ENCODE assay signal across 9 mouse cellular contexts in the genomic region with DNA sequence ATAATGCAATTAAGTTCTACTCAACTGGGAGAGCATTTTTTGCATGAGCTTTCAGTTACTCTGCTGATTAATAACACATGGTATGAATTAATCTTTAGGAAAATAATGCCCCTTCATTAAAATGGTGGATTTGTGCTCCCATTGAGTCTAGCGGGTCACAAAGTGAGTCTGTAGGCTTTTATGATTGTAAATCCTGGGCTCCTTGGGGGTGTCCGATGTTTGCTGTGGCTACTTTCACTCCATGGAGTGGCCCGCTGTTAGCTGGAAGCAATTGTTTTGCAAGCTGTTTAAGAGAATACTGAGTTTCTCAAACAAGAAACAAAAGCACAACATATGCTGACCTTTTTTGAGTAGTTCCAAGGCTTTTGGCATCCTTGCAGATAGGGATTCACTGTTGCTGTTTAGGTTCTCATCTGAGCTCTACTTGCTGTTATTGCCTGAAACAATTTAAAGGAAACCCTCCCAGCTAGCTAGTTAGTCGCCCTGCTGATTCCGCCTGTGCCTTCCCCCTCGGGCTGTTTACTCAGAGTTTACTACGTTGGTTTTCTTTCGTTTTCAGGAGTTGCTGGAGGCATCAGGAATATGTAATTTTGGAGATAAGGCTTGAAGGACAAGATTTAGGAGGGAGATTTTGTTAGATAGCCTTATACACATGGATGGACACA. TPM values are rescaled to one million over a fixed set of nuclear protein-coding genes. Genes with fewer than 3 reads are reported as not detected.
A peak's percentile ranks its signal among the peaks of the same experiment; 100 is the strongest.
DNase-seq lines count a peak whose midpoint lies in the region; ATAC-seq and TF ChIP-seq lines count a peak whose summit lies in the region.
"Had no signal": no experiment of that assay in that cellular context is flagged by ENCODE, and none has a peak within 500 bp of the region (broad histone marks: within the 10 kb centered on the region; RNA-seq: fewer than 3 reads in every experiment).

No protein-coding gene starts in this region.

- H3K4me2 ChIP-seq in forebrain, postnatal 0 days (ENCODE audit: low read depth) = peak overlapping the region; percentile 74
- H3K4me2 ChIP-seq in midbrain, embryonic 12.5 days (replicated peaks) = peak overlapping the region; percentile 87

- no peak for ATAC-seq in forebrain, postnatal 0 days
- ATAC-seq in midbrain, embryonic 12.5 days (ENCODE audit: low FRiP score, low read depth) = no peak

- H3K27me3 ChIP-seq in forebrain, postnatal 0 days (ENCODE audit: insufficient read depth, low read length) = no peaks in the 10 kb centered on the region
- H3K27me3 ChIP-seq in midbrain, embryonic 12.5 days = no peaks in the 10 kb centered on the region

- WGBS in forebrain, postnatal 0 days = 9% methylated on average over 8 of the region's 8 CpGs
- 20% methylated on average over 8 of the region's 8 CpGs for WGBS in midbrain, embryonic 12.5 days

- H3K9me3 ChIP-seq in forebrain, postnatal 0 days (ENCODE audit: low read length) = no peaks in the 10 kb centered on the region
- no peaks in the 10 kb centered on the region for H3K9me3 ChIP-seq in midbrain, embryonic 12.5 days

- H3K36me3 ChIP-seq in forebrain, postnatal 0 days (ENCODE audit: insufficient read depth) = no peaks in the 10 kb centered on the region
- H3K36me3 ChIP-seq in midbrain, embryonic 12.5 days = no peaks in the 10 kb centered on the region

- H3K4me3 ChIP-seq in forebrain, postnatal 0 days (ENCODE audit: low read depth, low read length) = peak overlapping the region; percentile 93
- peak overlapping the region; percentile 75 for H3K4me3 ChIP-seq in midbrain, embryonic 12.5 days

- peak overlapping the region; percentile 28 for H3K9ac ChIP-seq in forebrain, postnatal 0 days
- H3K9ac ChIP-seq in midbrain, embryonic 12.5 days (replicated peaks) = peak overlapping the region; percentile 96; the same call in 1 of the 2 replicates

- H3K4me1 ChIP-seq in forebrain, postnatal 0 days (ENCODE audit: insufficient read depth) = peaks cover 20% of the 10 kb centered on the region; the same call in 1 of the 2 replicates
- H3K4me1 ChIP-seq in midbrain, embryonic 12.5 days = peaks cover 34% of the 10 kb centered on the region

- H3K27ac ChIP-seq in forebrain, postnatal 0 days (ENCODE audit: low read depth, low read length) = no peak overlapping the region
- H3K27ac ChIP-seq in midbrain, embryonic 12.5 days (replicated peaks) = no peak overlapping the region

- peak; percentile 32 for DNase-seq in embryo, embryonic 10.5 days (ENCODE audit: low spot score)
- DNase-seq in embryo, embryonic 10 days (ENCODE audit: low spot score) = no peak
- DNase-seq in MN1 (ENCODE audit: low spot score) = peak; percentile 30
- no peak for DNase-seq in forebrain, postnatal 0 days
- no peak for DNase-seq in gastrocnemius, adult 18-20 months (ENCODE audit: low spot score)
- no peak for DNase-seq in T-cell, adult 2 months (ENCODE audit: low spot score)
- no peak for DNase-seq in layer of hippocampus, postnatal 14 days (ENCODE audit: low spot score in 2 of 2)
- DNase-seq: B cell, adult 2 months had no signal

- TF ChIP-seq CTCF in forebrain, postnatal 0 days (IDR thresholded peaks at IDR 0.05; ENCODE audit: low read depth) = no peak

RNA-seq across cellular contexts. Expression of a gene that starts 2.6 kb away (rescaled TPM):
- 38.4 and 41.8 TPM in 2 replicates for total RNA-seq in forebrain, postnatal 0 days (2014; rRNA removed)
- polyA plus RNA-seq in forebrain, postnatal 0 days (2015; fragmentation: Nextera tagmentation; extraction: Ambion mirVana) = 7.6 and 9.1 TPM in 2 replicates
- 11.7 and 13.1 TPM in 2 replicates for polyA plus RNA-seq in midbrain, embryonic 12.5 days (2016; fragmentation: Nextera tagmentation; extraction: Ambion mirVana)
- total RNA-seq in gastrocnemius, adult 18-20 months (2021) = 1 to 10 TPM; 4.2 to 5.2 TPM
- total RNA-seq in layer of hippocampus, postnatal 14 days (2021) = 10 to 100 TPM; 52.5 to 53.8 TPM

Comparison
In these comparisons a context has a peak if more than half of its experiments do, and no peak if none do; other contexts are left out.
1. DNase-seq: peak in embryo, embryonic 10.5 days (single experiment) and MN1 (single experiment); none in embryo, embryonic 10 days (single experiment), forebrain, postnatal 0 days (single experiment), gastrocnemius, adult 18-20 months (single experiment), T-cell, adult 2 months (single experiment) and layer of hippocampus, postnatal 14 days (0 of 2).